Mouse (Mus musculus) forebrain, postnatal 0 days (tissue): Measurements from ENCODE around the gene Psmd4. TPM values are rescaled to one million over a fixed set of nuclear protein-coding genes. Genes with fewer than 3 reads are reported as not detected.
"Not testable (repeated sequence)": the region's sequence is repeated elsewhere in the genome, so short reads cannot be mapped to it uniquely, and the experiment has no call there.

Experiments
- ATAC-seq: fragments of 200-750 bp; cut with Nextera tagmentation; 2 replicates; pipeline ENCODE4 v1.8.0; 2017; ENCODE audit warnings: mild to moderate bottlenecking, moderate library complexity
- DNase-seq: peaks from one replicate; pipeline ENCODE4 v3.0.0-alpha.2; 2015
- H3K27ac ChIP-seq: fragments of 300-500 bp; sonication (generic); 2 replicates; pipeline ENCODE4 v1.5.1; 2014; ENCODE audit warnings: low read depth, mild to moderate bottlenecking, antibody characterized with exemption, low read length, moderate library complexity, mixed read lengths
- H3K27me3 ChIP-seq: fragments of 300-500 bp; sonication (generic); 2 replicates; pipeline ENCODE4 v1.6.1; 2014; ENCODE audit warnings: mild to moderate bottlenecking, low read length, mixed read lengths; ENCODE audit not compliant: insufficient read depth
- H3K36me3 ChIP-seq: fragments of 300-500 bp; sonication (generic); 2 replicates; pipeline ENCODE4 v1.6.1; 2014; ENCODE audit warnings: mild to moderate bottlenecking, moderate library complexity; ENCODE audit not compliant: insufficient read depth
- H3K4me1 ChIP-seq: fragments of 300-500 bp; sonication (generic); 2 replicates; pipeline ENCODE4 v1.6.1; 2014; ENCODE audit warnings: antibody characterized with exemption; ENCODE audit not compliant: insufficient read depth
- H3K4me2 ChIP-seq: fragments of 300-500 bp; sonication (generic); 2 replicates; pipeline ENCODE4 v1.6.1; 2014; ENCODE audit warnings: low read depth, mild to moderate bottlenecking, moderate library complexity
- H3K4me3 ChIP-seq: fragments of 300-500 bp; sonication (generic); 2 replicates; pipeline ENCODE4 v1.5.1; 2014; ENCODE audit warnings: low read depth, low read length, mixed read lengths
- H3K9ac ChIP-seq: fragments of 300-500 bp; sonication (generic); 2 replicates; pipeline ENCODE4 v1.6.1; 2014; ENCODE audit warnings: mild to moderate bottlenecking
- H3K9me3 ChIP-seq: fragments of 300-500 bp; sonication (generic); 2 replicates; pipeline ENCODE4 v1.6.1; 2016; ENCODE audit warnings: low read length
- CTCF ChIP-seq: sonication (generic); IDR thresholded peaks from 2 replicates; pipeline ENCODE4 v1.5.1; 2016; ENCODE audit warnings: antibody characterized with exemption, control low read depth, low read depth
- WGBS: fragments of 180-500 bp; shearing (Covaris S2); extraction: QIAGEN DNeasy Blood & Tissue Kit; methylation state at CpG from one replicate; pipeline ENCODE4 v1.1.7; 2014; 5-methylcytosine and 5-hydroxymethylcytosine counted together
- polyA plus RNA-seq: library from polyadenylated mRNA; unstranded; fragments of >200 nt; fragmentation: Nextera tagmentation; extraction: Ambion mirVana; gene quantifications from 2 replicates; pipeline ENCODE4 v1.2.1, GENCODE M21; 2015
- total RNA-seq: library from RNA; depleted of rRNA; stranded (reverse); fragments of >200 nt; gene quantifications from 2 replicates; pipeline ENCODE4 v1.2.3, GENCODE M21; 2014

Gene Psmd4
- total and polyA plus RNA-seq, 2 experiments from 2014 or later, result 203 to 279 TPM

DNA sequence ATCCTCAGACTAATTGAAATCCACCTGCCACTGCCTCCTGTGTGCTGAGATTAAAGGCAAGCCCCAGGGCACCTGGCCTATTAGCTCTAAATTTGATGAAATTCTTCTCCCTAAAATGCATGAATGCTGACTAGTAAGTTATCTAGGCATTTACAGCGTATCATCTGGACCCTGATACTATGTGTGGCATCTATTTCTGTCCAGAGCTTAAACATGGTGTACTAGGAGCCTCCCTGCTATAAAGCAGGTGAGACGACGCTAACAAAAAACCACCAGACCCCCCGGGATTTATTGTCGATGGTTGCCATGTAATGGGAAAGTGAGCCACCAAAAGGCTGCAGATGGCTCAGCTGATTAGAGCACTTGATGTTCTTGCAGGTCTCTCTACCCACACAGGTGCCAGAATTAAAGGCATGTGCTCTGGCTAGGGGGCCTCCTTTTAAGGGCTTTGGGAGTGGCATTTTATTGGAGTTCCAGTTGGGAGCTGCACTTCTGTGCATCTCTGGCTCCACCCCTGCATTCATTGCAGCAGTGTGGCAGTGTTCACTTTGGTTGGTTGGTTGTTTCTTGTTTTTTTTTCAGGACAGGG, 15.3 kb downstream of the Psmd4 start:
- Histone ChIP-seq H3K27me3 (no peaks in the 10 kb centered on the region), H3K27ac (no peak overlapping the region), H3K36me3 (peaks cover 23% of the 10 kb centered on the region), H3K4me3 (no peak overlapping the region), H3K9ac (no peak overlapping the region), H3K4me1 (no peaks in the 10 kb centered on the region), H3K4me2 (no peak overlapping the region), H3K9me3 (no peaks in the 10 kb centered on the region)
- WGBS, result 52% methylated on average over 5 of the region's 5 CpGs
- DNase-seq (no peak), ATAC-seq (no peak)
- TF ChIP-seq CTCF, result no peak

DNA sequence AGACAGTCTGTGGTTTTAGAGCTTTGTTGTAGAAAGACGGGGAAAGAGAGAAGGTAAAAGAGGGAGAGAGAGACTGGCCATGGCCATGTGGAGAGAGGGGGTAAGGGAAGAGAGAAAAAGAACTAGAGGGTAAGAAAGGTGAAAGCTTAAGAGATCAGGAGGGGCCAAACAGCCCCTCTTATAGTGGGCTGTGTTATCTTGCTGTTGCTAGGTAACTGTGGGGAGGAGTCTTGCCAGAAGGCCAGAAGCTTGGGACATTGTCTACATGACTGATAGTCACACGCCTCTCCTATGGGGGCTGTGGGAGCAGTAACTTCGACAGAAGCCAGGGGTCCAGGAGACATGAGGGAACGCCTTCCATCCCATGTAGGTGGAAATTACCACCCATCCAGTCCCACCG, 17.2 kb downstream of the Psmd4 start:
- Histone ChIP-seq H3K4me3 (no peak overlapping the region), H3K27me3 (no peaks in the 10 kb centered on the region), H3K4me2 (no peak overlapping the region), H3K36me3 (peaks cover 4% of the 10 kb centered on the region; the same call in 1 of the 2 replicates), H3K9ac (no peak overlapping the region), H3K4me1 (no peaks in the 10 kb centered on the region), H3K27ac (no peak overlapping the region), H3K9me3 (no peaks in the 10 kb centered on the region)
- ATAC-seq (no peak), DNase-seq (no peak)
- no peak for TF ChIP-seq CTCF
- WGBS, result 54% methylated on average over 5 of the region's 5 CpGs

DNA sequence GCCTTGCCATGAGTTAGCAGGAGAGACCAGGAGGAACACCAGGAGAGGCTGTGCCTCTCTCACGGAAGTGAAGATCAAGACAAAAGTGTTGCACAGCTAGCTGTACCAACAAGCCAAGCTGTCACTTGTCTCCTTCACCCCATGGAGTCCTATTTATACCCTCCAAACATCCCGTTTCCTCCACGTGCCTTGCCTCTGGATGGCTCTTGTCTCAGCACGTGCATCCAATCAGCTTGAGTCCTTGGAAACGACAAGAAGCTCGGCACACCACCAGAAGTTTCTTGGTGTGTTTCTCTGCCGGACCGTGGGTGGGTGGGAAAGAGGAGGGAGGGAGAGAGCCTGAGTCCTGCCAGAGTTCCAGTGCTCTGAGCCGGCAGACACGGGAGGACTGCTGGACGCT, 17.9 kb downstream of the Psmd4 start:
- peak; percentile 39 for ATAC-seq
- no peak for TF ChIP-seq CTCF
- H3K4me2 ChIP-seq, result no peak overlapping the region

DNA sequence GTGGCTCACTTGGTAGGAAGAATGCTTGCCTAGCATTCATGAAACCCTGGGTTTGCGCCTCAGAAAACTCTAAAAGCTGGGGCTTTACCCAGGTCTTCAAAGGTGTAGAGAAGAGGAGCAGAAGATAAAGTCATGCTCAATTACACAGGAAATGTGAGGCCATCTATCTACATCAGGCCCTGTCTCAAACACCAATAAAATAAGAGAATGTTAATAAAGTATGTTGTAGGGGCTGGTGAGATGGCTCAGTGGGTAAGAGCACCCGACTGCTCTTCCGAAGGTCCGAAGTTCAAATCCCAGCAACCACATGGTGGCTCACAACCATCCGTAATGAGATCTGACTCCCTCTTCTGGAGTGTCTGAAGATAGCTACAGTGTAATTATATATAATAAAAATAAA, 21.5 kb downstream of the Psmd4 start:
- 89% methylated on average over 5 of the region's 5 CpGs for WGBS
- H3K9ac ChIP-seq, ATAC-seq, DNase-seq, H3K4me3 ChIP-seq, H3K36me3 ChIP-seq, H3K27ac ChIP-seq, H3K4me2 ChIP-seq, H3K4me1 ChIP-seq, H3K9me3 ChIP-seq, H3K27me3 ChIP-seq: not testable (repeated sequence)

More for the DNA sequence above, 17.9 kb downstream of the Psmd4 start:
- no peaks in the 10 kb centered on the region for H3K27me3 ChIP-seq
- no peaks in the 10 kb centered on the region for H3K9me3 ChIP-seq
- no peak overlapping the region for H3K27ac ChIP-seq
- no peak overlapping the region for H3K9ac ChIP-seq
- no peaks in the 10 kb centered on the region for H3K36me3 ChIP-seq
- H3K4me1 ChIP-seq, result no peaks in the 10 kb centered on the region
- DNase-seq, result no peak
- WGBS, result 29% methylated on average over 11 of the region's 11 CpGs
- no peak overlapping the region for H3K4me3 ChIP-seq

DNA sequence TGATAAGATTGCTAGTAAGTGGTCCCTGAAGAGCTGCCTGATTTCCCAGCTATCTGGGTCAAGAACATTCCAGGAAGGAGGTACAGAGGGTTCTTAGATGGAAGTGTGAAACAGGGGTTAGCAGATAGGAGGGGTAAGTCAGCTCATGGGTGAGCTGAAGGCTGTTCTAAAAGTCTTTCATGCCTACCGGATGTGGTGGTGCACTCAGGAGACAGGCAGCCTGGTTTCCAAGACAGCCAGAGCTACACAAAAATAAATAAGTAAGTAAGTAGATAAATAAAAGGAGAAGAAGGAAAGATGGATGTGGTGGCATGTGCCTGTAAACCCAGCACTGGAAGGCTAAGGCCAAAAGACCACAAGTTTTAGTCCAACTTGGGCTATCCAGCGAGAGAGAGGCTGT, 23.7 kb downstream of the Psmd4 start:
- no peaks in the 10 kb centered on the region for H3K9me3 ChIP-seq
- H3K4me1 ChIP-seq, result peaks cover 12% of the 10 kb centered on the region
- DNase-seq, result no peak
- no peak overlapping the region for H3K4me3 ChIP-seq
- ATAC-seq, result no peak
- no peak overlapping the region for H3K27ac ChIP-seq
- no peak overlapping the region for H3K9ac ChIP-seq
- no peak for TF ChIP-seq CTCF
- no peaks in the 10 kb centered on the region for H3K36me3 ChIP-seq
- no peak overlapping the region for H3K4me2 ChIP-seq
- H3K27me3 ChIP-seq, result no peaks in the 10 kb centered on the region
- WGBS, result 86% methylated on average over 2 of the region's 2 CpGs

DNA sequence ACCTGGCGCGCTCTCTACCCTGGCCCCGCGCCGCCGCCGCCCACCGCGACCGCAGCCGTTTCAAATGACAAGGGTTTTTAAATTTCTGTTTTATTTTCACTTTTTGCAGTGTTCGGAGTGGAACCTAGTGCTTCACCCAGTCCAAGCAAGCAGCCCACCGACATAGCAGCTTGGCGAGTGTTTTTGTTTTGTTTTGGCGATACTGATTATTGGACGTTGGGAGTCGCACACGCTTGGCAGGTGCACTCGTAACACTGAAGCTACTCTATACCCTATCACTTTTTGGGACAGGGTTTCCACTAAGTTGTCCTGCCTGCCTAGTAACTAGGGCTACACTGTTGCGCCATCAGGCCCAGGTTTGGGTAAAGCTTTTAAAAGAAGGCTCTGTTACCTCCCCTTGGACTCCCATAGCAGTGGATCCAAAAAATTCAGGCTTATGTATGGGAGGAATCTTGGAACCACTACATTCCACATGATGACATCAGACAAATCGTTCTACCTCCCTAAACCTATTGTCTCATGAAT, 25.8 kb downstream of the Psmd4 start:
- DNase-seq (no peak), ATAC-seq (no peak)
- Histone ChIP-seq H3K36me3 (peaks cover 3% of the 10 kb centered on the region; the same call in 1 of the 2 replicates), H3K27me3 (no peaks in the 10 kb centered on the region), H3K27ac (peak overlapping the region; percentile 97), H3K9me3 (no peaks in the 10 kb centered on the region), H3K4me3 (peak overlapping the region; percentile 77), H3K4me1 (peaks cover 12% of the 10 kb centered on the region), H3K4me2 (peak overlapping the region; percentile 61), H3K9ac (peak overlapping the region; percentile 69)
- no peak for TF ChIP-seq CTCF
- WGBS, result 4% methylated on average over 21 of the region's 21 CpGs

DNA sequence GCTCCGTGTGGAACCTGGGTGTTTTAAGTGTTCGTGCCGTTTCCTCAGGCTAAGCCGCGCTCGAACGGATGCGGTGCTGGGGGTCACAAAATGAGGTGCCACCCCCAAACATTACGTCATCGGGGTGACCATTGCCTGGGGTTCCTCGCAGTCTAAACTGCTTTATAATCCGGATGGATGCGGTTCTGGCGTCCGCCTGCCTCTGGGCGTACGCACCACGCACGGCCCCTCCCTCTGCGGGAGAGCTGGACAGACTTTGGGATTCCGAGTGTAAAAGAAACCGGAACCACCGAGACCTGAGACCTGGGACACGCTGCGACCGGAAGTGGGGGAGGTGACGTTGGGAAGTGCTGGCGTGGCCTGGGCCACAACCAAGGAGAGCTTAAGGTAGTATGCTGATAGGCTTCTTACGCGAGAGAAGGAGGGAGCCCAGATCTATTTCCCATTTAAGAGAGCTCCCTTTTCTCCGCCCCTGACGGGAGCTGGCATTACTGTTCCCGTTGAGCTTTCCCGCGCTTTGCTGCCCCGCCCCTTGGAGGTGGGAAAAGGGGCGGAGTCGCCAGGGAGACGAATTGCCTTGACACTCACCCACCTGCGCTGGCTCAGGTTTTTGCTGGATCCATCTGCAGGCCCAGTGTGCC, 26.4 kb downstream of the Psmd4 start:
- peak overlapping the region; percentile 69 for H3K9ac ChIP-seq
- H3K9me3 ChIP-seq, result no peaks in the 10 kb centered on the region
- peak overlapping the region; percentile 61 for H3K4me2 ChIP-seq
- peak; percentile 94 for DNase-seq
- H3K4me1 ChIP-seq, result peaks cover 12% of the 10 kb centered on the region
- peaks cover 9% of the 10 kb centered on the region for H3K36me3 ChIP-seq
- WGBS, result 1% methylated on average over 40 of the region's 40 CpGs
- ATAC-seq, result peak; percentile 74
- no peaks in the 10 kb centered on the region for H3K27me3 ChIP-seq
- peak overlapping the region; percentile 77 for H3K4me3 ChIP-seq
- peak overlapping the region; percentile 97 for H3K27ac ChIP-seq
- TF ChIP-seq CTCF, result no peak
